Mouse (Mus musculus): ENCODE results near the gene Olfr1321. TPM values are rescaled to one million over a fixed set of nuclear protein-coding genes. Genes with fewer than 3 reads are reported as not detected.

Gene Olfr1321
- polyA plus RNA-seq (2012; rRNA removed): not detected in 2 replicates

GRCm38 (mm10) chrX:49734959-49735358 lies at the start of gene Olfr1321:
Olfr1321 (minus strand) TSS chrX:49735059.

Other genes with a start within 250 kb of the Olfr1321 start
- not detected in 2 replicates for gene Olfr1320, start 62.7 kb downstream of the Olfr1321 start, polyA plus RNA-seq (2012; rRNA removed)
- 0.09 and 0.13 TPM in 2 replicates for gene Igsf1, start 62.7 kb upstream of the Olfr1321 start, polyA plus RNA-seq (2012; rRNA removed)
- not detected in 2 replicates for gene Olfr1322, start 156.4 kb upstream of the Olfr1321 start, polyA plus RNA-seq (2012; rRNA removed)

All from ovary, adult 2 months (tissue).